Mouse (Mus musculus) lung, embryonic 14.5 days (tissue): Measurements from ENCODE around the gene Acbd4. TPM values are rescaled to one million over a fixed set of nuclear protein-coding genes. Genes with fewer than 3 reads are reported as not detected.

Source experiments
- ATAC-seq: fragments of 200-750 bp; cut with Nextera tagmentation; 2 replicates; pipeline ENCODE4 v1.8.0; 2017; ENCODE audit warnings: mild to moderate bottlenecking, moderate TSS enrichment, moderate library complexity; ENCODE audit not compliant: insufficient read depth
- DNase-seq: peaks from one replicate; pipeline ENCODE4 v3.0.0-alpha.2; 2015
- H3K27ac ChIP-seq: fragments of 300-500 bp; sonication (generic); 2 replicates; pipeline ENCODE4 v1.5.1; 2014; ENCODE audit warnings: low read depth, mild to moderate bottlenecking, moderate library complexity
- H3K27me3 ChIP-seq: fragments of 300-500 bp; sonication (generic); 2 replicates; pipeline ENCODE4 v1.6.1; 2014; ENCODE audit warnings: low read length, control low read depth; ENCODE audit not compliant: insufficient read depth
- H3K36me3 ChIP-seq: fragments of 300-500 bp; sonication (generic); 2 replicates; pipeline ENCODE4 v1.6.1; 2014; ENCODE audit warnings: control low read depth; ENCODE audit not compliant: insufficient read depth
- H3K4me1 ChIP-seq: fragments of 300-500 bp; sonication (generic); 2 replicates; pipeline ENCODE4 v1.6.1; 2014; ENCODE audit warnings: antibody characterized with exemption, control low read depth; ENCODE audit not compliant: insufficient read depth
- H3K4me2 ChIP-seq: fragments of 300-500 bp; sonication (generic); 2 replicates; pipeline ENCODE4 v1.6.1; 2014; ENCODE audit warnings: mild to moderate bottlenecking
- H3K4me3 ChIP-seq: fragments of 300-500 bp; sonication (generic); 2 replicates; pipeline ENCODE4 v1.5.1; 2014; ENCODE audit warnings: low read depth, low read length
- H3K9ac ChIP-seq: fragments of 300-500 bp; sonication (generic); 2 replicates; pipeline ENCODE4 v1.6.1; 2014
- H3K9me3 ChIP-seq: fragments of 300-500 bp; sonication (generic); 2 replicates; pipeline ENCODE4 v1.6.1; 2016; ENCODE audit warnings: low read depth, low read length, control low read depth
- CTCF ChIP-seq: IDR thresholded peaks from 2 replicates; pipeline ENCODE4 v1.5.1; 2016; ENCODE audit warnings: antibody characterized with exemption, low read depth
- WGBS: fragments of 180-500 bp; shearing (Covaris S2); extraction: QIAGEN DNeasy Blood & Tissue Kit; methylation state at CpG from one replicate; pipeline ENCODE4 v1.1.7; 2014; 5-methylcytosine and 5-hydroxymethylcytosine counted together
- polyA plus RNA-seq: library from polyadenylated mRNA; unstranded; fragments of >200 nt; fragmentation: Nextera tagmentation; extraction: Ambion mirVana; gene quantifications from 2 replicates; pipeline ENCODE4 v1.2.1, GENCODE M21; 2014

Gene Acbd4
- polyA plus RNA-seq, 1 experiment from 2014 or later: 11.0 TPM

- Histone ChIP-seq H3K4me1 (peaks cover 4% of the 10 kb centered on the region), H3K27ac (no peak overlapping the region), H3K36me3 (no peaks in the 10 kb centered on the region; the same call in 1 of the 2 replicates), H3K9me3 (no peaks in the 10 kb centered on the region), H3K9ac (0 out of 2 replicates have a peak overlapping the region, but pooled peaks have one; percentile 26), H3K27me3 (no peaks in the 10 kb centered on the region), H3K4me3 (peak overlapping the region; percentile 68), H3K4me2 (peak overlapping the region; percentile 96)
- ATAC-seq: no peak
- DNase-seq: no peak
- no peak for TF ChIP-seq CTCF
- 80% methylated on average over 2 of the region's 2 CpGs for WGBS
Observed at GRCm38 (mm10) chr11:103118866-103119265, 17.4 kb downstream of the Acbd4 start.

GRCm38 (mm10) chr11:103119609-103120008, 18.1 kb downstream of the Acbd4 start:
- WGBS: 54% methylated on average over 5 of the region's 5 CpGs
- TF ChIP-seq CTCF: no peak
- DNase-seq (no peak), ATAC-seq (no peak)
- no peaks in the 10 kb centered on the region for H3K27me3 ChIP-seq
- peaks cover 2% of the 10 kb centered on the region for H3K4me1 ChIP-seq
- no peak overlapping the region for H3K9ac ChIP-seq
- no peaks in the 10 kb centered on the region; the same call in 1 of the 2 replicates for H3K36me3 ChIP-seq
- H3K4me3 ChIP-seq: no peak overlapping the region
- no peak overlapping the region for H3K27ac ChIP-seq
- no peaks in the 10 kb centered on the region for H3K9me3 ChIP-seq
- H3K4me2 ChIP-seq: no peak overlapping the region

GRCm38 (mm10) chr11:103120315-103120714, 18.8 kb downstream of the Acbd4 start:
- 33% methylated on average over 5 of the region's 5 CpGs for WGBS

GRCm38 (mm10) chr11:103131701-103132575, 30.5 kb downstream of the Acbd4 start, which contains the start of gene Hexim2:
Gene Hexim2, plus strand, starts transcription at chr11:103132429.
- Histone ChIP-seq H3K36me3 (no peaks in the 10 kb centered on the region), H3K27ac (peak within 1 kb of the TSS; percentile 99), H3K27me3 (no peaks in the 10 kb centered on the region), H3K4me2 (peak within 1 kb of the TSS; percentile 70), H3K4me1 (peaks cover 15% of the 10 kb centered on the region), H3K4me3 (peak within 1 kb of the TSS; percentile 98), H3K9me3 (no peaks in the 10 kb centered on the region), H3K9ac (peak within 1 kb of the TSS; percentile 100)
- no peak for TF ChIP-seq CTCF
- peak; percentile 73 for DNase-seq
- ATAC-seq: peak; percentile 55
- under 1% methylated on average over 39 of the region's 39 CpGs for WGBS

More at GRCm38 (mm10) chr11:103120315-103120714, 18.8 kb downstream of the Acbd4 start:
- Histone ChIP-seq H3K36me3 (no peaks in the 10 kb centered on the region; the same call in 1 of the 2 replicates), H3K9ac (no peak overlapping the region), H3K27ac (no peak overlapping the region), H3K4me1 (no peaks in the 10 kb centered on the region; the same call in none of the 2 replicates), H3K4me2 (no peak overlapping the region), H3K4me3 (no peak overlapping the region), H3K9me3 (no peaks in the 10 kb centered on the region), H3K27me3 (no peaks in the 10 kb centered on the region)
- ATAC-seq (no peak), DNase-seq (peak; percentile 42)
- no peak for TF ChIP-seq CTCF

- no peaks in the 10 kb centered on the region for H3K36me3 ChIP-seq
Observed at GRCm38 (mm10) chr11:103132576-103133455, 31.3 kb downstream of the Acbd4 start.

GRCm38 (mm10) chr11:103133456-103134185, 32.1 kb downstream of the Acbd4 start:
- H3K9me3 ChIP-seq: no peaks in the 10 kb centered on the region
- H3K4me1 ChIP-seq: peaks cover 15% of the 10 kb centered on the region
- no peaks in the 10 kb centered on the region for H3K27me3 ChIP-seq
- H3K4me3 ChIP-seq: peak overlapping the region; percentile 33
- peak overlapping the region; percentile 65 for H3K4me2 ChIP-seq
- no peak for TF ChIP-seq CTCF
- H3K36me3 ChIP-seq: 0 out of 2 replicates have a peak, but pooled peaks cover 5% of the 10 kb centered on the region
- H3K9ac ChIP-seq: peak overlapping the region; percentile 52
- WGBS: 49% methylated on average over 6 of the region's 6 CpGs
- no peak for DNase-seq
- ATAC-seq: peak; percentile 7; the same call in 1 of the 2 replicates
- H3K27ac ChIP-seq: peak overlapping the region; percentile 87

More at GRCm38 (mm10) chr11:103132576-103133455, 31.3 kb downstream of the Acbd4 start:
- H3K9ac ChIP-seq: peak overlapping the region; percentile 100
- peak overlapping the region; percentile 70 for H3K4me2 ChIP-seq
- H3K9me3 ChIP-seq: no peaks in the 10 kb centered on the region
- no peak for TF ChIP-seq CTCF
- DNase-seq: peak; percentile 100
- peak overlapping the region; percentile 98 for H3K4me3 ChIP-seq
- no peaks in the 10 kb centered on the region for H3K27me3 ChIP-seq
- peaks cover 15% of the 10 kb centered on the region for H3K4me1 ChIP-seq
- H3K27ac ChIP-seq: peak overlapping the region; percentile 99
- under 1% methylated on average over 57 of the region's 58 CpGs for WGBS
- peak; percentile 93 for ATAC-seq
